Mouse (Mus musculus): Measurements from ENCODE around the gene Blzf1.

DNA sequence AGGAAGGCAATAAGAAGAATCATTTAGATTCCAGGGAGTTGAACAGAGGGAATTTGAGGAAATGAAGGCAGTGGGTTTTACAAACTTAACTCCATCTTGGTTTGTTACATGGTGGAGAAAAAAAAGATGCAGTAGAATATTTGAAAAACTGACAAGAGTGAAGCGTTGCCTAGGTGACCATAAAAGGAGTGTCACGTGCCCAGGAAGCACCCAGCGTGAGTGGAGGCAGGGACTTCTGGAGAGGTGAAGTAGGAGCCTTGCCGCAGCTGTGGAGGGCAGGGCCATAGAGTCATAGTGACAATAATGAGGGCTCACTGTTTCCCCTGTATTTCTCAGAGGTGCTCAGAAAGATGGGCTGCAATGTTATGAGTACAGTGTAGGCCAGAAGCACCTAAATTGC is 28.0 kb downstream of the Blzf1 start:
- TF ChIP-seq CTCF (IDR thresholded peaks at IDR 0.05; ENCODE audit: extremely low read depth, insufficient read length, insufficient replicate concordance, low read depth, low read length) (no peak), POLR2A (IDR thresholded peaks at IDR 0.05; ENCODE audit: low read depth, low read length) (no peak)
